Mouse (Mus musculus) midbrain, embryonic 14.5 days (tissue): ENCODE data around the gene Dock10. TPM values are rescaled to one million over a fixed set of nuclear protein-coding genes. Genes with fewer than 3 reads are reported as not detected.

Experiments used
- ATAC-seq: fragments of 200-750 bp; cut with Nextera tagmentation; 2 replicates; pipeline ENCODE4 v1.8.0; 2017; ENCODE audit warnings: moderate number of reproducible peaks, moderate library complexity; ENCODE audit not compliant: low FRiP score, low TSS enrichment
- DNase-seq: peaks from one replicate; pipeline ENCODE4 v3.0.0-alpha.2; 2015
- H3K27ac ChIP-seq: fragments of 300-500 bp; sonication (generic); replicated peaks from 2 replicates; pipeline ENCODE4 v1.5.1; 2014; ENCODE audit warnings: mild to moderate bottlenecking, low read depth, low read length, moderate library complexity
- H3K27me3 ChIP-seq: fragments of 300-500 bp; sonication (generic); 2 replicates; pipeline ENCODE4 v1.6.1; 2014; ENCODE audit warnings: low read length, control low read depth, mixed read lengths; ENCODE audit not compliant: control insufficient read depth, insufficient read depth
- H3K36me3 ChIP-seq: fragments of 300-500 bp; sonication (generic); 2 replicates; pipeline ENCODE4 v1.6.1; 2014; ENCODE audit warnings: low read length, control low read depth; ENCODE audit not compliant: control insufficient read depth, insufficient read depth
- H3K4me1 ChIP-seq: fragments of 300-500 bp; sonication (generic); 2 replicates; pipeline ENCODE4 v1.6.1; 2014; ENCODE audit warnings: mild to moderate bottlenecking, antibody characterized with exemption, low read length, control low read depth; ENCODE audit not compliant: control insufficient read depth, insufficient read depth
- H3K4me2 ChIP-seq: fragments of 300-500 bp; sonication (generic); 2 replicates; pipeline ENCODE4 v1.6.1; 2014; ENCODE audit warnings: mild to moderate bottlenecking, low read length, moderate library complexity
- H3K4me3 ChIP-seq: fragments of 300-500 bp; sonication (generic); replicated peaks from 2 replicates; pipeline ENCODE4 v1.5.1; 2014; ENCODE audit warnings: low read depth, low read length
- H3K9ac ChIP-seq: fragments of 300-500 bp; sonication (generic); replicated peaks from 2 replicates; pipeline ENCODE4 v1.6.1; 2014; ENCODE audit warnings: mild to moderate bottlenecking, low read length, moderate library complexity
- H3K9me3 ChIP-seq: fragments of 300-500 bp; sonication (generic); 2 replicates; pipeline ENCODE4 v1.6.1; 2016; ENCODE audit warnings: low read length, control low read depth, mixed read lengths; ENCODE audit not compliant: control insufficient read depth
- WGBS: fragments of 180-500 bp; shearing (Covaris S2); extraction: QIAGEN DNeasy Blood & Tissue Kit; methylation state at CpG from one replicate; pipeline ENCODE4 v1.1.7; 2014; 5-methylcytosine and 5-hydroxymethylcytosine counted together
- polyA plus RNA-seq: library from polyadenylated mRNA; unstranded; fragments of >200 nt; fragmentation: Nextera tagmentation; extraction: Ambion mirVana; gene quantifications from 2 replicates; pipeline ENCODE4 v1.2.1, GENCODE M21; 2014

The Dock10 gene
- polyA plus RNA-seq, 1 experiment from 2014 or later: 3.1 TPM

DNA sequence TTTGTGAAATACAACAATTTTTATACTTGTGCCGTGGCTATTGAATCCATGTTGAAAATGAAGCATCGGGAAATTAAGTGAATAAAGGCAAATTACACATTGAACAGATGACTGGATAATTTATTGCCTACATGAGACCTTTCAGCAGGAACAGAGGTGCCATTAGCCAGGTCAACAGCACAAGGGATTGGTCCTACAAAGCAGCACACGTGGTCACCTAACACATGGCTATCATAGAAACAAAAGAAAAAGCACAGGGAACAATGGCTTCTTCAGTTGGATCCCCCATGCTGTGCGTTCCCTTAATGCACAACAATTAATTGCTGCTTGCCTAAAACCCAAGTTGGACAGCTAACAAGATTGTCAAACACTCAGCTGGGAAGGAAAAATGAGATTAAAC, 133.8 kb downstream of the Dock10 start:
- Histone ChIP-seq H3K4me3 (no peak overlapping the region), H3K4me2 (no peak overlapping the region), H3K27ac (no peak overlapping the region), H3K36me3 (no peaks in the 10 kb centered on the region), H3K27me3 (no peaks in the 10 kb centered on the region), H3K4me1 (no peaks in the 10 kb centered on the region), H3K9ac (no peak overlapping the region), H3K9me3 (no peaks in the 10 kb centered on the region)
- DNase-seq: no peak
- 64% methylated on average over 4 of the region's 4 CpGs for WGBS
- ATAC-seq: no peak

DNA sequence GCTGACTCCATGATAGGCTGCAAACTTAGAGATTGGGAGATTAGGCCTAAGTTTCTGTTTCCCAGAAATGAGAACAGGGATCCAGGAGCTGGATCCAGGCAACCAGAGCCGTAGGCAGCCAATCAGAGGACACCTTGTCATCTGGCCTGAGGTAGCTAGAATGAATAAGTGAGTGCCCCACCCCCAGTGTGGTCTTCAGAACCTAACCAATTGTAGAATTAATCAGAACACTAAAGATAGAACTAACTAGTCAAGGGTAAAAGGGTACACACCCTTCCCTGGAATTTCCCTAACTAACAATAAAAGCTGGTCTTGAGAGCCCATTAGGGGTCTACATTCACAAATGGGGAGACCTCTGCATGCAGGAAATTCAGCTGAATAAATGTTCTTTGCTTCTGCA, 135.7 kb downstream of the Dock10 start:
- whole genome bisulfite sequencing: 76% methylated on average over 1 of the region's 1 CpGs
- no peak overlapping the region for H3K9ac ChIP-seq
- H3K4me3 ChIP-seq: no peak overlapping the region
- DNase-seq (no peak), ATAC-seq (no peak)
- no peak overlapping the region for H3K4me2 ChIP-seq
- no peaks in the 10 kb centered on the region for H3K9me3 ChIP-seq
- no peaks in the 10 kb centered on the region for H3K36me3 ChIP-seq
- H3K27me3 ChIP-seq: no peaks in the 10 kb centered on the region
- no peaks in the 10 kb centered on the region for H3K4me1 ChIP-seq
- no peak overlapping the region for H3K27ac ChIP-seq

DNA sequence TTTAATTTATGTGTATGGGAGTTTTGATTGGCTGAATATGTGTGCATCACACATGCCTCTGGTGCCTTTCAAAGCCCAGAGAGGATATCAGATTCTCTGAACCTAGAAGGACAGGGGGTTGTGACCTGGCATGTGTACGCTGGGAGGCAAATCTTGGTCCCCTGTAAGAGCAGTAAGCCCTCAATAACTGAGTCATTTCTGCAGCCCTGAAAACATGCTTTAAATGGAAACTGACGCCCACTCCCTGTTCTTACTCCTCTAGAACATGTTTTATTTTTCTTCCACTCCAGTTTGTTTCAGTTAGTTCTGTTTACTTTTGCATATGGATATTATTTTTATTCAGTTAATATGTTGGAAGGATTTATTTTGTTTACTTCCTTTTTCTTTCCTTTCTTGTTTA, 139.2 kb downstream of the Dock10 start:
- Histone ChIP-seq H3K27me3 (no peaks in the 10 kb centered on the region), H3K27ac (no peak overlapping the region), H3K9me3 (no peaks in the 10 kb centered on the region), H3K4me1 (no peaks in the 10 kb centered on the region), H3K4me2 (no peak overlapping the region), H3K36me3 (no peaks in the 10 kb centered on the region), H3K9ac (no peak overlapping the region), H3K4me3 (no peak overlapping the region)
- ATAC-seq (no peak), DNase-seq (no peak)
- 87% methylated on average over 2 of the region's 2 CpGs for WGBS

DNA sequence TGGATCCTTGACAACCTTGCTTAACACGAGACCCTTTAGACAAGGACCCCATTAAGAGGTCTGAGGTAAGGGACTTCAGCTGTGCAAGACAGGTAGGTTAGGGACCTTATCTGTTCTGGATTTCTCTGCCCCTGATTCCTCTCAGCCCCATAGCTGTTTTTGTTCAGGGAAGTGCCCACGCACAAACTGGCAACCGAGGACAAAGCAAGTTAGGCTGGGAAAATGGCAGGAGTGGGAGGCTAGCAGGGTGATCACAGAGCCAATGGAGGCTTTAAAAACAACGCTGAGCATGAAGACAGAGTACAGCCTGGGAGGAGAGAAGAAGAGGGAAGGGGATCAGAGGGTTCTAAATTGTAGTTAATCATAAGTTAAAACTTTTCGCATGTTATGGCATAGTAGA, 141.7 kb downstream of the Dock10 start:
- H3K36me3 ChIP-seq: no peaks in the 10 kb centered on the region
- no peak overlapping the region for H3K9ac ChIP-seq
- no peaks in the 10 kb centered on the region for H3K27me3 ChIP-seq
- 90% methylated on average over 5 of the region's 5 CpGs for WGBS
- H3K4me2 ChIP-seq: no peak overlapping the region
- H3K27ac ChIP-seq: no peak overlapping the region
- no peak overlapping the region for H3K4me3 ChIP-seq
- DNase-seq (no peak), ATAC-seq (no peak)
- no peaks in the 10 kb centered on the region for H3K4me1 ChIP-seq
- H3K9me3 ChIP-seq: no peaks in the 10 kb centered on the region

DNA sequence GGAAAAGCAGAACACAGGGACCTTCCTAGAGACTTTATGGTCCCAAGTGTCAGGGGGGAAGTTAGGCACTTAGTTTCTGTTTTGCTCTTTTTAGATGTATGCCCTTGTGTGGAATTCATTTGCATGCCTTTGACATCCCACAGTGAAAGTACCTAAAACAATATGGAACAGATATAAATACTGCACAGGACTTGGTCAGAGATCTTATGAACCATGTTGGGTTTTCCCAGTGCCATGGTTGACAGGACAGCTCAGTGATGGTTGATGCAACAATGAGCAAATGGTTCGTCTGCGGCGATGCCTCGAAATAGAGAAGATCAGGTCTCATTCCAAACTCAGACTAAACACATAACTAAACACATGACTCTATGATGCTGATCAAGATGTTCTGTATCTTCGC, 143.6 kb downstream of the Dock10 start:
- Histone ChIP-seq H3K4me2 (no peak overlapping the region), H3K4me3 (no peak overlapping the region), H3K4me1 (no peaks in the 10 kb centered on the region), H3K27me3 (no peaks in the 10 kb centered on the region), H3K27ac (no peak overlapping the region), H3K36me3 (no peaks in the 10 kb centered on the region), H3K9me3 (no peaks in the 10 kb centered on the region), H3K9ac (no peak overlapping the region)
- 96% methylated on average over 5 of the region's 5 CpGs for WGBS
- ATAC-seq: no peak
- DNase-seq: no peak

DNA sequence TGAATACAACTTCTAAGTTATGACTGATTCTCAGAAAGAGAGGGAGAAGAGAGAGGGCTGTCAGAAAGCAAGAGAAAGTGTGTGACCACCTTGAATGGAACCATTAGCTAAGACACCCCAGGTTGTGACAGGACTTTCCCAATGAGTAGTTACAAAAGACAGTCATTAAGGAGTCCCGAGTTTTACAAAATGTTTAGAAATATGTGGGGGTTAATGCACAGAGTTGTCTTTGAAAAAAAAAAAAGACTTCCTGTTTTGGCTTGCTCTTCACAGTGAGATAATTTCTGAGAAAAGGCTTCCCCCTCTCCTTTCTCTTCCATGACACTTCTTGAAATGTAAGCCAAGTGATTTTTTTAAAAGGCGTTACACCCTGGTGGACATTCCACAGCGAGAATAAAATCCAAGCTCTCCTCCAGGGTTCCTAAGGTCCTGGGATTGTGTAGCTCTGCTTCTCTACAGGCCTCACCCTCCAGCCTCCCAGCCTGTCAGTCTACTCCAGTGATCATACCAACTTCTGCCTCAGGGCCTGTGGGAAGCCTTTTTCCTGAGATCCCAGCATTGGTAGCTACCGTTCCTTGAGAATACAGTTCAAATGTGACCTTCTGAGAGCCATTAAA, 144.8 kb downstream of the Dock10 start:
- Histone ChIP-seq H3K4me2 (no peak overlapping the region), H3K27ac (no peak overlapping the region), H3K9me3 (no peaks in the 10 kb centered on the region), H3K36me3 (no peaks in the 10 kb centered on the region), H3K4me1 (no peaks in the 10 kb centered on the region), H3K27me3 (no peaks in the 10 kb centered on the region), H3K9ac (no peak overlapping the region), H3K4me3 (no peak overlapping the region)
- 88% methylated on average over 4 of the region's 4 CpGs for WGBS
- ATAC-seq (no peak), DNase-seq (no peak)

DNA sequence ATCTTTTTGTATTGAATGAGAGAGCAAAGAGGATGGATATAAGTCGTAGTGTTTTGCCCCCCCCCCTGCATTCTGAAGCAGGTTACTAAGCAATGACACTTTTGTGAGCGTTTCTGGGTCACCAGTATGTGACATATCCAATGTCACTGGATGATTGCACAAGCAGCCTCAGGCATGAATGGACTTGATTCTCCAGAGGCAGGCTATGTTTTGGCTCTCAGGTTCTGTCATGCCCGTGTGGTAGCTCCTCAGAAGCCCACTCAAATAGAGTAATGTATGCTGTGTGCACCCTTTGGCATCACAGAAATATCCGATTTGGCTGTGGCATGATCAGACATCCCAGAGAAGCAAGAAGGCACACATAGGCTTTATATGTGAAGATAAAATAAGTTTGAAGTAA, 150.8 kb downstream of the Dock10 start:
- H3K36me3 ChIP-seq: no peaks in the 10 kb centered on the region
- H3K9me3 ChIP-seq: no peaks in the 10 kb centered on the region
- DNase-seq (no peak), ATAC-seq (no peak)
- H3K4me1 ChIP-seq: no peaks in the 10 kb centered on the region
- no peak overlapping the region for H3K4me2 ChIP-seq
- H3K27ac ChIP-seq: no peak overlapping the region
- WGBS: 79% methylated on average over 4 of the region's 4 CpGs
- no peaks in the 10 kb centered on the region for H3K27me3 ChIP-seq
- H3K9ac ChIP-seq: no peak overlapping the region
- no peak overlapping the region for H3K4me3 ChIP-seq

DNA sequence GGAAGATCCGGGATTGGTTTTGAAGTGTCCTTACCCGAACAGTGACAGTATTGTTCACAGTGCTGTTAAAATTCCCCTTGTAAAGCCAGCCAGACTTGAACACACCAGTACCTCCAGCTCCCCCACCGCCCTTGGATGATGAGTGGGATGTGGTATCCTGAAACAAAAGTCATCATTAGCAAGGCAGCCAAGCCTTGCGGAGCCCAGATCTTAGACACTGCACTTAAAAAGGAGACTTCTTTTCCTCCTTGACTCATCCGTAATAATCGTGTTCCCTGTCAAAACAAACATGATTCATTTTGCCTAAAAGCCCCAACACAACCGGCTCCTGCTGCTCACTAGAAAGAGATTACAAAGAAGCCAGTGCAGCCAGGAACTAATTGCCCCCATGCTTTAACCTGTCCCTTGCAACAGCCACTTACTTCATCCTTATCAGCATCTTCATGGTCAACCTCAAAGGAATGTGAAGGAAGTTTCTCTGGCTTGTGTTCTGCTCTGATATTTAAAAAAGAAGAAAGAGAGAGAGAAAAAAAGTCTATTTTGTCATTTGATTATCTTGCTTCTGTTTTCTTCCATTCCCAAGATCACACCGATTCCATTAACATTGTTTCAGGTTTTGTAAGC, 152.1 kb downstream of the Dock10 start:
- ATAC-seq (no peak), DNase-seq (no peak)
- Histone ChIP-seq H3K27me3 (no peaks in the 10 kb centered on the region), H3K9ac (no peak overlapping the region), H3K9me3 (no peaks in the 10 kb centered on the region), H3K27ac (no peak overlapping the region), H3K36me3 (no peaks in the 10 kb centered on the region), H3K4me1 (no peaks in the 10 kb centered on the region), H3K4me3 (no peak overlapping the region), H3K4me2 (no peak overlapping the region)
- 76% methylated on average over 8 of the region's 8 CpGs for WGBS

DNA sequence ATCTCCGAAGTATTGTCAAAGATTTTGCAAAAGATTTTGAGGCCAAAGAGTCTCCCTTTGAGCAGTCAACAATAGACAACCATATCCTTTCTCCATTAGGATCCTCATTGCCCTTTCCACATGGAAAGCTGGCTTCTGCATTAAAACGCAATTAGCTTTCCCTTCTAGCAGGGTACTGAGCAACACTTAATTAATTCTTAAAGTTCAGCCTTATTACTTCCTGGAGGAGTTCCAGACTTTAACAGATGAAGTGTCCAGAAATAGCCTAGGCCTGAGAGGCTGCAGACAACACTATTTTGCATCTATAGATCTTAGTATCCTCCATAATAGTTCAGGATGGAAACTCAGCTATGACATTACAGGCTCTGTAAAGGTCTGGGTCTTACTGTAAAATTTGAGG, 154.0 kb downstream of the Dock10 start:
- Histone ChIP-seq H3K27ac (no peak overlapping the region), H3K4me1 (no peaks in the 10 kb centered on the region), H3K27me3 (no peaks in the 10 kb centered on the region), H3K36me3 (no peaks in the 10 kb centered on the region), H3K9ac (no peak overlapping the region), H3K4me2 (no peak overlapping the region), H3K4me3 (no peak overlapping the region), H3K9me3 (no peaks in the 10 kb centered on the region)
- no peak for DNase-seq
- 71% methylated on average over 2 of the region's 2 CpGs for WGBS
- no peak for ATAC-seq
